Mouse (Mus musculus): Measurements from ENCODE around the gene Irgc1. TPM values are rescaled to one million over a fixed set of nuclear protein-coding genes. Genes with fewer than 3 reads are reported as not detected.
"Not testable (repeated sequence)": the region's sequence is repeated elsewhere in the genome, so short reads cannot be mapped to it uniquely, and the experiment has no call there.

Gene Irgc1
- polyA plus RNA-seq, 1 experiment from 2014 or later: not detected

- H3K4me1 ChIP-seq (ENCODE audit: control insufficient read depth in 2 of 2, insufficient read depth in 2 of 2, low read length in 2 of 2): peaks cover 0 to 10% of the 10 kb centered on the region in 2 experiments; a peak in 1 of 4 replicates
- H3K27me3 ChIP-seq (ENCODE audit: control insufficient read depth, insufficient read depth, low read length): peaks cover 33% of the 10 kb centered on the region
- no peak overlapping the region for H3K4me3 ChIP-seq (ENCODE audit: control insufficient read depth in 1 of 2, insufficient read depth in 1 of 2, low read depth in 1 of 2, low read length in 2 of 2)
- no peak for ATAC-seq (ENCODE audit: insufficient number of reproducible peaks, insufficient read depth, low FRiP score, low read depth)
- no peak overlapping the region for H3K27ac ChIP-seq (replicated peaks in 1 of 2; ENCODE audit: control insufficient read depth in 1 of 2, insufficient read depth in 1 of 2, low read depth in 2 of 2, low read length in 2 of 2)
- 66% methylated on average over 9 of the region's 9 CpGs for WGBS
- no peak overlapping the region for H3K9ac ChIP-seq (ENCODE audit: low read length)
- no peaks in the 10 kb centered on the region for H3K9me3 ChIP-seq (ENCODE audit: control insufficient read depth, low read length)
- H3K4me2 ChIP-seq (ENCODE audit: low read length): no peak overlapping the region
- H3K36me3 ChIP-seq (ENCODE audit: control insufficient read depth, insufficient read depth, low read length): no peaks in the 10 kb centered on the region
These were observed 33.4 kb upstream of the Irgc1 start for GRCm38 (mm10) chr7:24485481-24485880.

GRCm38 (mm10) chr7:24483291-24483690 lies 31.2 kb upstream of the Irgc1 start:
- not testable (repeated sequence) for H3K4me3 ChIP-seq (ENCODE audit: control insufficient read depth in 1 of 2, insufficient read depth in 1 of 2, low read depth in 1 of 2, low read length in 2 of 2); H3K36me3 ChIP-seq (ENCODE audit: control insufficient read depth, insufficient read depth, low read length); H3K9ac ChIP-seq (ENCODE audit: low read length); ATAC-seq (ENCODE audit: insufficient number of reproducible peaks, insufficient read depth, low FRiP score, low read depth); H3K9me3 ChIP-seq (ENCODE audit: control insufficient read depth, low read length); H3K27ac ChIP-seq (replicated peaks in 1 of 2; ENCODE audit: control insufficient read depth in 1 of 2, insufficient read depth in 1 of 2, low read depth in 2 of 2, low read length in 2 of 2); H3K4me2 ChIP-seq (ENCODE audit: low read length)
- H3K27me3 ChIP-seq (ENCODE audit: control insufficient read depth, insufficient read depth, low read length): peaks cover 47% of the 10 kb centered on the region
- H3K4me1 ChIP-seq (ENCODE audit: control insufficient read depth in 2 of 2, insufficient read depth in 2 of 2, low read length in 2 of 2): peaks cover 0 to 10% of the 10 kb centered on the region in 2 experiments; a peak in 1 of 4 replicates
- 53% methylated on average over 6 of the region's 6 CpGs for WGBS

GRCm38 (mm10) chr7:24482208-24483020 lies 30.3 kb upstream of the Irgc1 start:
- no peak overlapping the region for H3K27ac ChIP-seq (replicated peaks in 1 of 2; ENCODE audit: control insufficient read depth in 1 of 2, insufficient read depth in 1 of 2, low read depth in 2 of 2, low read length in 2 of 2)
- H3K36me3 ChIP-seq (ENCODE audit: control insufficient read depth, insufficient read depth, low read length): no peaks in the 10 kb centered on the region
- H3K4me2 ChIP-seq (ENCODE audit: low read length): peak overlapping the region; percentile 94
- peak overlapping the region; percentile 47 to 54 for H3K4me3 ChIP-seq (ENCODE audit: control insufficient read depth in 1 of 2, insufficient read depth in 1 of 2, low read depth in 1 of 2, low read length in 2 of 2)
- WGBS: 7% methylated on average over 10 of the region's 38 CpGs
- H3K27me3 ChIP-seq (ENCODE audit: control insufficient read depth, insufficient read depth, low read length): peaks cover 47% of the 10 kb centered on the region
- no peak for ATAC-seq (ENCODE audit: insufficient number of reproducible peaks, insufficient read depth, low FRiP score, low read depth)
- peaks cover 5% of the 10 kb centered on the region; the same call in 1 of the 2 replicates for H3K9me3 ChIP-seq (ENCODE audit: control insufficient read depth, low read length)
- peaks cover 0 to 10% of the 10 kb centered on the region in 2 experiments; a peak in 1 of 4 replicates for H3K4me1 ChIP-seq (ENCODE audit: control insufficient read depth in 2 of 2, insufficient read depth in 2 of 2, low read length in 2 of 2)
- H3K9ac ChIP-seq (ENCODE audit: low read length): peak overlapping the region; percentile 70

DNA sequence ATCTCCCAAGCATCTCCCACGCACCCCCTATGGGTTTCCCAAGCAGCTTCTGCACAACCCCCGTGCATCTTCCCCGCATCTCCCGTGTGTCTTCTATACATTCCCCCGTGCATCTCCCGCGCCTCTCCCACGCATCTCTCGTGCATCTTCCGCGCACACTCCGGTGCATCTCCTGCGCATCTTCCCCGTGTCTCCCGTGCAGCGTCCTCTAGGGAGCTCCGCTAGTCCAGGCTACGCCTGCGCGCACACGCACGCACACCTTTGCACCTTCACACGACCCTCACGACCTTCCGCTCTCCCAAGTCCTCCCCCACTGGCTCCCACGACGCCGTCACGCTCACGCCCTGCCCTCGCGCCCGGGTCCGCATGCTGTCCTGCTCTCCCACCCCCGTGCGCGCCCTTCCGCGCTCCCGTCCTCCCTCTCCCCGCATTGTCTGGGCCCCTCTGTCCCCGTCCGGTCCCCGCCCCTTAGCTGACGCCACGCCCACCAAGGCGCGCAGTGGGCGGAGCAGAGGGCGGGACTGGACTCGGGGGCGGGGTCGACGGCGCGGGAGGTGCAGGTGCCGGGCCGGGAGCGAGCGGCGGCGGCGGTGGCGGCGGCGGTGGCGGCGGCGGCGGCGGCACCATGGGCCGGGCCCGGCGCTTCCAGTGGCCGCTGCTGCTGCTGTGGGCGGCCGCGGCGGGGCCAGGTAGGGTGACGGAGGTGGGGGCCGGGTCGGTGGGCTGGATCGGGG lies 29.5 kb upstream of the Irgc1 start, which contains the start of gene Cadm4:
TSS of gene Cadm4 (plus strand) at position 550 of the 734 bp plus-strand sequence.
- no peaks in the 10 kb centered on the region for H3K36me3 ChIP-seq (ENCODE audit: control insufficient read depth, insufficient read depth, low read length)
- peak; percentile 80 for ATAC-seq (ENCODE audit: insufficient number of reproducible peaks, insufficient read depth, low FRiP score, low read depth)
- peaks cover 0 to 10% of the 10 kb centered on the region in 2 experiments; a peak in 1 of 4 replicates for H3K4me1 ChIP-seq (ENCODE audit: control insufficient read depth in 2 of 2, insufficient read depth in 2 of 2, low read length in 2 of 2)
- H3K27ac ChIP-seq (replicated peaks in 1 of 2; ENCODE audit: control insufficient read depth in 1 of 2, insufficient read depth in 1 of 2, low read depth in 2 of 2, low read length in 2 of 2): no peak within 1 kb of the TSS
- peak within 1 kb of the TSS; percentile 70 for H3K9ac ChIP-seq (ENCODE audit: low read length)
- H3K9me3 ChIP-seq (ENCODE audit: control insufficient read depth, low read length): peaks cover 5% of the 10 kb centered on the region; the same call in 1 of the 2 replicates
- peak within 1 kb of the TSS; percentile 94 for H3K4me2 ChIP-seq (ENCODE audit: low read length)
- H3K4me3 ChIP-seq (ENCODE audit: control insufficient read depth in 1 of 2, insufficient read depth in 1 of 2, low read depth in 1 of 2, low read length in 2 of 2): peak within 1 kb of the TSS; percentile 47 to 54
- H3K27me3 ChIP-seq (ENCODE audit: control insufficient read depth, insufficient read depth, low read length): peaks cover 47% of the 10 kb centered on the region
- WGBS: under 1% methylated on average over 50 of the region's 83 CpGs

GRCm38 (mm10) chr7:24480986-24481473 lies 28.9 kb upstream of the Irgc1 start:
- Histone ChIP-seq H3K4me3 (ENCODE audit: control insufficient read depth in 1 of 2, insufficient read depth in 1 of 2, low read depth in 1 of 2, low read length in 2 of 2) (peak overlapping the region; percentile 47 to 54), H3K27me3 (ENCODE audit: control insufficient read depth, insufficient read depth, low read length) (peaks cover 47% of the 10 kb centered on the region), H3K4me1 (ENCODE audit: control insufficient read depth in 2 of 2, insufficient read depth in 2 of 2, low read length in 2 of 2) (peaks cover 0 to 10% of the 10 kb centered on the region in 2 experiments; a peak in 1 of 4 replicates), H3K4me2 (ENCODE audit: low read length) (peak overlapping the region; percentile 94), H3K36me3 (ENCODE audit: control insufficient read depth, insufficient read depth, low read length) (no peaks in the 10 kb centered on the region), H3K9ac (ENCODE audit: low read length) (peak overlapping the region; percentile 70), H3K27ac (replicated peaks in 1 of 2; ENCODE audit: control insufficient read depth in 1 of 2, insufficient read depth in 1 of 2, low read depth in 2 of 2, low read length in 2 of 2) (no peak overlapping the region), H3K9me3 (ENCODE audit: control insufficient read depth, low read length) (peaks cover 5% of the 10 kb centered on the region; the same call in 1 of the 2 replicates)
- WGBS: 16% methylated on average over 14 of the region's 14 CpGs
- peak; percentile 12; the same call in 1 of the 2 replicates for ATAC-seq (ENCODE audit: insufficient number of reproducible peaks, insufficient read depth, low FRiP score, low read depth)

DNA sequence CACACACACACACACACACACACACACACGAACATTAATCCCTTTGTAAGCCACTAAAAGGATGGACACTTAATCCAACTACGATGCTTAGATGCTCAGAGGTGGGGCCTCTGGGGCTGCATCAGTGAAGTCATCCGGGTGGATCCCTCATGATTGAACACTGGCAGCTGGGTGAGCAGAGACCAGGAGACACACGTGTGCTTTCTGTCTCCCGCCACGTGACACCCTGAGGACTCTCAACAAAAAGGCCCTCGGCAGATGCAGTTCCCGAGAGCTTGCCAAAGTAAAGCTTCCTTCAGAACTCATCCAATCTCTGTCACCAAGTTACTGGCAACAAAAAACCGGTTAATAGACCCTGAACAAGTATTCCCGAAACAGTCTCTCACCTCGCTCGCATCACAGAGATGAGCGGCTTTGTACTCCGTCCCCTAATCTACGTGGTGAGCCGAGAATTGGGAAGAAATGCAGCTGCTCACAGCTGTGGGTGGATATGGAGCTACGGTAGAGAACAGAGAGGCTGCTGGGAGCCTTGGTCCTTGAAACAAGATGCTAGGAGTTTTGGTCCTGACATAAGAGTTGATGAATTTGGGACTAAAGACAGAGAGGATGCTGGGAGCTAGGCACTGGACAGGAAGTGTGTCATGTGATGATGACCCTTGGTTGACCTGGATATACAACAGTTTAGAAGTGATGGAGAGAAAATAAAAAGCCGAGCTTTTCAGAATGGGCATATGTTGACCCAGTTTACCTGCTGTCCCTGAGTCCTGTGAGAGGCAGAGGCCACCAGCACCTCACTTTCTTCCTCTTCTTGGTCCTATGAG lies 28.2 kb upstream of the Irgc1 start:
- Histone ChIP-seq H3K27me3 (ENCODE audit: control insufficient read depth, insufficient read depth, low read length) (peaks cover 47% of the 10 kb centered on the region), H3K27ac (replicated peaks in 1 of 2; ENCODE audit: control insufficient read depth in 1 of 2, insufficient read depth in 1 of 2, low read depth in 2 of 2, low read length in 2 of 2) (no peak overlapping the region), H3K4me3 (ENCODE audit: control insufficient read depth in 1 of 2, insufficient read depth in 1 of 2, low read depth in 1 of 2, low read length in 2 of 2) (no peak overlapping the region), H3K4me2 (ENCODE audit: low read length) (no peak overlapping the region), H3K4me1 (ENCODE audit: control insufficient read depth in 2 of 2, insufficient read depth in 2 of 2, low read length in 2 of 2) (peaks cover 0 to 10% of the 10 kb centered on the region in 2 experiments; a peak in 1 of 4 replicates), H3K9ac (ENCODE audit: low read length) (no peak overlapping the region), H3K36me3 (ENCODE audit: control insufficient read depth, insufficient read depth, low read length) (no peaks in the 10 kb centered on the region), H3K9me3 (ENCODE audit: control insufficient read depth, low read length) (peaks cover 5% of the 10 kb centered on the region; the same call in 1 of the 2 replicates)
- ATAC-seq (ENCODE audit: insufficient number of reproducible peaks, insufficient read depth, low FRiP score, low read depth): no peak
- 55% methylated on average over 18 of the region's 18 CpGs for WGBS
